Mouse (Mus musculus): ENCODE data around the gene Calhm2.
"Not testable (repeated sequence)": the region's sequence is repeated elsewhere in the genome, so short reads cannot be mapped to it uniquely, and the experiment has no call there.

Gene Calhm2

DNA sequence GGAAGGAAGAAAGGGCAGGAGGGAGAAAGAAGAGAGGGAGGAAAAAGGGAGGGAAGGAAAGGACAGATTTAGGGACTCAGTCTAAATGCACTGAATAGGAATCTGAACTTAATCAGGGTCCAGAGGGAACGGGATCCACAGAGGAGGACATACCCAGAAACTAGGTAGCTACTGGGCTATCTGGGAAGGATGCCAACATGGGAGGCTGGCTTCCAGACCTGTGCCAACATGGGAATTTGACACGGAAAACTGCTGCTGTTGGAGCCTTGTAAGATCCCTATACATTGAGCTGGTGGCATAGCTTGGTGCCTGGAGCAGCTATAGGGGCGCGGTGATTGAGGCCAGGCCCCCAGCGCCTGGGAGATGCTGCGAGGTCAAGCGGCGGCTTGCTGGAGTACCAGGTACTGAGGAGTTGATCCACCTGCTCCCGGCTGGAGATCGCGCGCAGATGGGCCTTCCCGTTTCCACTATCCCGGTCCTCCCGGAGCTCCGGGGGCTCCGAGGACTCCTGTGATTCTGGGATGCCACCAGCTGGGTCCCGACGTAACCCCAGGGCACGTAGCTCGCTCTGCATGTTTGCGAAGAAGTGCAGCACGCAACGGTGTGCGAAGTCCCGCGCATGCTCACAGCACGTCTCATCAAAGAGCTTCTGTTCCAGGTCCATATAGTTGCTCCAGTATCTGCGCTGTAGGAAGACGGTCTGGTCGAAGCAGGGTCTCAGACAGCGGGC, 13.4 kb upstream of the Calhm2 start:
- DNase-seq (ENCODE audit: low read depth, low spot score): no peak

DNA sequence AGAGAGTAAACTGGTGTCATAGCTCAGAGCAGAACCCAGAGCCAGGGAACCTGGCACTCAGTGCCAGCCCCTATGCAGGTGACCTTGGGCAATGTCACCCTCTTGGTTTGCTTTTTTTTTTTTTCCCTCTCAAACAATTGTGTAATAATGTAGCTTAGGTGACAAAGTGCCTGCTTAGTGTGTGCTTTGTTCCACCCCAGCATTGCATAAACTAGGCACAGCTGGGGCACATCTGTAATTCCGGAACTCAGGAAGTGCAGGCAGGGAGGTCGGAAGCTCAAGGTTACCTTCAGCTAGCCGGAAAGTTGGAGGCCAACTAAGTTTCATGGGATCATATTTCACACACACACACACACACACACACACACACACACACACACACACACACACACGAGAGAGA, 11.8 kb upstream of the Calhm2 start:
- DNase-seq (ENCODE audit: low read depth, low spot score): no peak

DNA sequence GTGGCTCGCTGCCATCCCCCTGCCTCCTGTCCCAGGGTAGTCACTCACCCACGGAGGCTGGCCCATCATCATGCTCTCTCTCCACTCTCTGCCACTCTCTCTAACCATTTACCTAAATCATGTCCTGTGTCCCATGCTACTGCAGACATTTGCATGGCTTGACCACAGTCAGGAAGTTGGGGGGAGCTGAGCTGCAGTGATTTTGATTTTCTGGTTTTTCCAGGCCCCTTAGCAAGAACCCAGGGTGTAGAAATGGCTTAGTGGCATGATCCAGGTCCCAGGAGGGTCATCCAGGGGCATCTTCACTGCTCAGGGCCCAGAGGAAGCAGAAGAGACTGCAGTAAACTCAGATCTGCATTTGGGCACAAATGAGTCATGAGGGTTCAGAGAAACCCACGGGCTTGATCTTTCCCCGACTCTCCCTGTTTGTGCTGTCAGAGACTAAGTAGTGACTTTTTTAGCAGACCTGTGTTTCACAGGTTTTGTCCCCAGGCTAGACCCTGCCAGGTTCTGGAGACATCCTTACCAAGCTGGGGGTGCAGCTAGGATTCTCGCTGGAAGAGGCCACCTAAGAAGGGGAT, 10.3 kb upstream of the Calhm2 start:
- no peak for DNase-seq (ENCODE audit: low read depth, low spot score)

DNA sequence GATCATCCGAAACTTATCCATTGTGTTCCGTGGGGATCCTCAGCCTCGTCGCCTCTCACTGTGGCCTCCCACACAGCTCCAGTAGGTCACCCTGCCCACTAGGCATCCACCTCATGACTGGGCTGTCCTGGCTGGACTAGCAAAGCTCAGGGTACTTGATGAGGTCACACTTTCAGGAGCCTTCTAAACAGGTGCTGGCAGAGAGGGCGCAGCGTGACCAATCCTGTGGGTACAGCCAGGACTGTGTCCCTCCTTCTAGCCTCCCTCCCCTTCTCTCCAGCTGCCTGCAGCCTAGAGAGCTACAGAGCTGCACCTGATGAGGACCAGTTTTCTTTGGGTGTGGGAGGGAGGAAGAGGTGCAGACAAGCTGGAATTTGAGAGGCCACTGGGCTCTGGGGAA, 6.1 kb upstream of the Calhm2 start, which contains the start of gene Calhm1:
Gene Calhm1 (minus strand): TSS at position 101 of the 400 bp plus-strand sequence.
- no peak for DNase-seq (ENCODE audit: low read depth, low spot score)

DNA sequence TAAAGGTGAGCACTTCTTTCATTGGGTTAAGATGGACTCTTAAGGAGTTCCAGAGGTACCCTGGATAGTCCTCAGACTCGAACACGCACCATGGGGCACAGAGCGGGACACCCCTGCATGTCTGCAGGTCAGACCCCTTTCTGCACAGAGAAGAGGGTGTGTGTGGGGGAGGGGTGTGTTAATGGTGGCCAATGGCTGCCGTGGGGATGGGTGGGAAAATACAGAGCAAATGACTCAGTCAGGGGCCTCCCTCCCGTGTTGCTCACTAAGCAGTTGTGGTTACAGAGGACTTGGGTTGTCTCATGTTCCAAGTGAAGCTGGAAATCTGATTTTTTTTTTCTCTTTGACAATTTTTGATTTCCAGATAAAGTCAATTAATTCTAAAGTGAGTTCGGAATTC, 4.3 kb upstream of the Calhm2 start:
- DNase-seq (ENCODE audit: low read depth, low spot score): no peak

DNA sequence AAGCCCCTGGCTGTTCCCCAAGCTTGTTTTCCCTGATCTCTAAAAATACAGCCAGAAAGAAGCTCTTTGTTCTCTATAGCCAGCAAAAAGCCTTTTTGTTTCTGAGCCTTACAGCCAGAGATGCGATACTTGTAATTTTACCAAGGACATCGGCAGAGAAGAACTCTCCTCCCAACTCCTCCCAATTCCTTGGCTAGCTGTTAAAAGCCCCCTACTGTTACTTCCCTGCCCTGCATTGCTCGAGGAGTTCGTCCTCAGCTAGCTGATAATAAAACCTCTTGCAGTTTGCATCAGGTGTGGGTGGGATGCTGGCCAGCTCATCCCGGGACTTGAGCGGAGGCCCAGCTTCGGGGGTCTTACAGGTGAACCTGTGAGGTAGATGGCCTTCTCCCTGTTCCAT, 1.5 kb upstream of the Calhm2 start:
- DNase-seq (ENCODE audit: low read depth, low spot score): not testable (repeated sequence)

DNA sequence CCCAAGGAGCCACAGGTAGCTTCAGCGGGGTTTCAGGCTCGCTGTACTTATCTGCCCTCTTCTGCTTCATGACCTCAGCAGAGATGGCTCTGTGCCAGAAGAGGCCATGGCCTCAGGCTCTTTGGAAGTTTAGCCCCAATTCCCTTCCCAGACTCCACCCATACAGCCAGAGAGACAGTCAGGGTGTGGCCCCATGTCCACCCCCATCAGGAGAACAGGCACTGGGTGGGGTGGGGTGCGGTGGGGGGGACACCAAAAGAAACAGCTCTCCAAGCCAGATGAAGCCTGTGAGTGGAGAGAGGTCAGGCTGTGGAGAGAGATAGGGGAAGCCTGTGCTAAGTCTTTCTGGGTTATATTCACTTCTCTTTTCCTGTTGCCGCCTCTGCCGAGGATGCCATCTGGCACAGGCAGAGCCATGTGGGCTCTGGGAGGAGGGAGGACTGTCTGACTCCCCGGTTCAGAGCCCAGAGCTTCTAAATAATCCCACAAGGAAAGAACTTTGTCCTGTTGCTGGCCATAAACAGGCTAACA, 978 bp downstream of the Calhm2 start:
- peak; percentile 49 for DNase-seq (ENCODE audit: low read depth, low spot score)

DNA sequence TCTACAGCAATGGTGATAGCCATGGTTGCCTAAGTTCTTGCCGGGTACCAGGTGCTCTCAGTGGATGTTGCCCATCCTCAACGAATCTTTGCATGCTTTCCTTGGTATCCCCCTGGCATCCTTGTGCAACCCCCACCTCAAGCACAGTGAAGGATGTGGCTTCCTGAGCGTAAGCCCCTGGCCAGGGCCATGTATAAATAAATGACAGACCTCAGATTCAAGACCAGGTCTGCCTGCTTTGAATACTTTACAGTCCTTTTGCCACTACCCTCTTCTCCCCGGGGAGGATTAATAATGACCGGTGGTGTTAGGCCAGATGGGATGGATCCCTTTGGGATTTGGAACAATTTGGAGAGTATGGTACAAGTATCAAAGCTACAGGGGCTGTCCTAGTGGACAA, 1.9 kb downstream of the Calhm2 start:
- DNase-seq (ENCODE audit: low read depth, low spot score): no peak

DNA sequence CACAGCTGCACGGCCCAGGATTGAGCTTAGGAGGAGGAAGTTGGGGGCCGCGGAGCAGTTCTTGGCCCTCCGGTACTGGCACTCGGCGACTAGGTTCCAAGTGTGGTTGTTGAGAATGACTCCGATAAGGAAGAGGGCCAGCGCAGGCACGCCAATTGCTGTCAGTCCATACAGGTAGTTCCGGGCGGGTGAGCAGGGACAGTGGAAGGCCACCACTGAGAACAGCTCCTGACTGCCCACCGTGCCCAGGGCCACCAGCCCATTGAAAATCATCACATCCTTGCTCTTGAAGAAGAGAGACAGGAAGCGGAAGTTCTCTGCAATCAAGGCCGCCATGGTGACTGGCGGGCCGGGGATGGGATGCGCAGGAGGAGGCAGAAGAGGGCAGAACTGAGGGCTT, 2.5 kb downstream of the Calhm2 start:
- DNase-seq (ENCODE audit: low read depth, low spot score): peak; percentile 29

DNA sequence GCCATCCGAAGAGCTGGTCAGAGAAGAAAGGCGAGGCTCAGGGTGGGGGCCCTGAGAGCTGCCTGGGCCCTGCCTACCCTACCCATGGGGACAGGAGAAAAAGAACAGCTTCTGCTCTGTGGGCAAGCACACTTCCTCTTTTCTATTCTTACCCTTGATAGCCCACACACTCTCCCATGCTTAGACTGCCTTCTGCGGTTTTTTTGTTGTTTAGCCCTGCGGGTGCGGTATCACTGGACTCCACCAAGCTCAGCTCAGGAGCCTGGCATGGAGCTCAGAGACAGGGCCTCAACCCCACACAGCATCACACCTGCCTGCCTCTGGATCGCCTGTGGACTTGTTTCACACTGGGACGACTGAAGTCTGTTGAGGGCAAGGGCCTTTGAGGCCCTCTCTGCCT, 4.9 kb downstream of the Calhm2 start:
- DNase-seq (ENCODE audit: low read depth, low spot score): peak; percentile 18

DNA sequence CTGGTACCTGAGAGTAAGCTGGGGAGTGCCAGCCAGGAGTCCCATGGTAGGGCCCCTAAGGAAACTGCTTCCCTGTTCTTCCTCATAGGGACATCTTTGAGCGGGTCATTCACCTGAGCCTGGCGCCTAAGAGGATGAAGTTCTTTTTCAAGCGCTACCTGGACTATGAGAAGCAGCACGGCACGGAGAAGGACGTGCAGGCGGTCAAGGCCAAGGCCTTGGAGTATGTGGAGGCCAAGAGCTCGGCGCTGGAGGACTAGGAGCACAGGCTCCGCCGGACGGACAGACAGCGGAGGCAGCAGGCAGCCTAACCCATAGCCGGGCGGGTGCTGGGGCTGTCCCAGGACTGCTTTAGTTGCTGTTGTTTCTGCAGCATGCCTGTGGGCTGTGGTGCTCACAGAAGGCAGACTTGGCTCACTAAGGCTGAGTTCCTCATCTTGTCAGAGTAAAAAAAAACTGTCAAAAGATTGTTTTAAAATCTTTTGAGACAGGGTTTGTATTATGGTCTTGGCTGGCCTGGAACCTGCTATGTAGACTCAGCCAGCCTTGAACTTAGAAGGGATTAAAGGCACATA, 7.5 kb downstream of the Calhm2 start:
- no peak for DNase-seq (ENCODE audit: low read depth, low spot score)

DNA sequence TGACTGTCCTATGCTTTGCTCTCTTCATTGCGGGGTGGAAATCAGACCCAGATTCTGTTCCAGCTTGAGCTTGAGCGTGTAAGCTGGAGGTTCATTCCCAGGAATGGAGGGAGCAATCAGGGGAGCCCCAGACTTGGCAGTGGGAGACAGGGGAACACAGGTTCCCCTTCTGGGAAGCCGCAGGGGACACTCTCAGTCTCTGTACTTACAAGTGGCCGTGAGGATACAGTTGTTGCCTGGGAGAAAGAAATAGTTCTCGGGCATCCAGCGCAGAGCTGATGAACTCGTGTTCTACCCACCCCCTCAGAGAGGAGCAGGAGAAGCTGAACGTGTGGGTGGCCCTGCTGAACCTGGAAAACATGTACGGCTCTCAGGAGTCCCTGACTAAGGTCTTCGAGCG, 9.3 kb downstream of the Calhm2 start:
- no peak for DNase-seq (ENCODE audit: low read depth, low spot score)

DNA sequence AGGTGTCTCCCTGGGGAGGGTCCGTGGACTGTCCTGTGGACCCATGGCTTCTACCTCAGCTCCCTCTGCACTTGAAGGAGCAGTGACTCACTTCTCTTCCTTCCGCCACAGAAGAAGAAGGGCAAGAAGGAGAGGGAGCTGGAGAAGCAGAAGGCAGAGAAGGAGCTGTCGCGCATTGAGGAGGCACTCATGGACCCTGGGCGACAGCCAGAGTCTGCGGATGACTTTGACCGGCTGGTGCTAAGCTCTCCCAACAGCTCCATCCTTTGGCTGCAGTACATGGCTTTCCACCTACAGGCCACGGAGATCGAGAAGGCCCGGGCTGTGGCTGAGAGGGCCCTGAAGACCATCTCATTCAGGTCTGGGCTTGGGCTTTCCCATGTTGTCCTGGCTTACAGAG, 9.9 kb downstream of the Calhm2 start:
- DNase-seq (ENCODE audit: low read depth, low spot score): no peak

DNA sequence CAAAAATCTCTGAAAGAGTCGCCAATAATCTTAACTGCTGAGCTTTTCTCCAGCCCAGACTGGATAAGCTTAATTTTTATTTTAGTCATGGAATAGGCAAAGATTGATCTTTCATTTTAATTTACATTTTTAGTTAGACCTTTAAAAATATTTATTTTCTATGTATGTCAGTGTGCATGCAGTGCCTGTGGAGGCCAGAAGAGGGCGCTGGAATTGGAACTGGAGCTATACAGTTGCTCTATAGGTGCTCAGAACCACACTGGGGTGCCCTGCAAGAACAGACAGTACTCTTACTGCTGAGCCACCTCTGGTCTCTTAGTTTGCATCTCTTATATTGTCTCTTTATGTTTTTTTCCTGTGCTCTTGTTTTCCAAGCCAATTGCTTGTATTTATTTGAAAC, 15.3 kb downstream of the Calhm2 start:
- peak; percentile 57 for DNase-seq (ENCODE audit: low read depth, low spot score)

DNA sequence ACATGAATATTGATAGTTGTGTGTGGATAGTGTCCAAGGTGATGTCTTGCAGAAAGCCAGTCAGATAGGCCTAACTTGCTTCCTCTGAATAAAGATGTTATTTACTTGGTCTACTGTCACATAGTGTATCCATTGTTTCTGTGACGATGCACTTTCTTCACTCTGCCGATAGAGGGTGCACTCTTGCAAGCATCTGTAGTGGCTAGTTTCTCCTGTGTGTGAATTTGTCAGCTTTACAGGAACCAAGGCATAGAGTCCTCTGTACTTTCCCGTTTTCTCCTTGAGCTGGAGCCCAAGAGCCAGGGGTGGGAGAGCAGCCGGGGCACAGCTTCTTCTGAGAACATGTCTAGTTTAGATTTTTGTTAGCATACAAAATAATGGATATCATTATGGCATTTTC, 17.0 kb downstream of the Calhm2 start:
- DNase-seq (ENCODE audit: low read depth, low spot score): peak; percentile 43

DNA sequence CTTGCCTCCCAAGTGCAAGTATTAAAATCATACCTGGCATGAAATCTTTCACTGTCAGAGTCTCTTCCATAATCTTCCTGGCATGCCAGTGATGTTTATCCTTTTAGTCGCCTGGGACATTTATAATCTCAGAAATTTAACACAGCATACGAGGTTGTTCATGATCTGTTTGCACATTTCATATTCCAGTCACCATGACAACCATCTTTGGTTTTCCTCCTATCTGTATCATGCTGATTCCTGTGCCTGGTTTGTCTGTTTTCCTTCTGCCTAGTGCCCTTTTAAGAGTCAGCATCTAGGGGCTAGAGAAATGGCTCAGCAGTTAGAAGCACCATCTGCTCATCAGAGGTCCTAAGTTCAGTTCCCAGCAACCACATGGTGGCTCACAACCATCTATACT, 19.5 kb downstream of the Calhm2 start:
- DNase-seq (ENCODE audit: low read depth, low spot score): no peak

DNA sequence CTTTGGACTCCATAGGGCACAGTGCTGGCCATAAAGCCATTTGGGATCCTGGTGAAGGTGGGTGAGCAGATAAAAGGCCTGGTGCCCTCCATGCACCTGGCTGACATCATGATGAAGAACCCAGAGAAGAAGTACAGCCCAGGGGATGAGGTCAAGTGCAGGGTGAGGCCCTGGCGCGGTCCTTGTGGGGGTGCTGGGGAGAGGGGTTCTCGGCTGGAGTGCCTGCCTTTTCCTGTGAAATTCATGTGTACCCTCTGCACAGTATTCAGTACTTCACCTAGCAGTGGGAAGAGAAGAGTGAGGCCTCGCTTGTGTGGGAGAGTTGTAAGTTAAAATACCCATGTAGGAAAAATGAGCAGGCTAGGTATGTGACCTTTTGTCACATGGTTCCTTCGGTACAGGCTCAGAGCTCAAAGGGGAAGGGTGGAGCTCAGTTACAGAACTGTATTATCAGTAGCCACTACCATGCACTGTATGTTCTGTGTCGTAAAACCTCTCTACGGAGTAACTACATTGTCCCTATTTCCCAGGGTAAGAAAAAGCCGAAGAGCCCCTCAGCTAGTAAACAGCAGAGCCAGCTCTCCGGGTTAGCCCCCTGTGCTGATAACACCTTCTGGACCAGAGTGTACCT, 33.3 kb downstream of the Calhm2 start:
- no peak for DNase-seq (ENCODE audit: low read depth, low spot score)

DNA sequence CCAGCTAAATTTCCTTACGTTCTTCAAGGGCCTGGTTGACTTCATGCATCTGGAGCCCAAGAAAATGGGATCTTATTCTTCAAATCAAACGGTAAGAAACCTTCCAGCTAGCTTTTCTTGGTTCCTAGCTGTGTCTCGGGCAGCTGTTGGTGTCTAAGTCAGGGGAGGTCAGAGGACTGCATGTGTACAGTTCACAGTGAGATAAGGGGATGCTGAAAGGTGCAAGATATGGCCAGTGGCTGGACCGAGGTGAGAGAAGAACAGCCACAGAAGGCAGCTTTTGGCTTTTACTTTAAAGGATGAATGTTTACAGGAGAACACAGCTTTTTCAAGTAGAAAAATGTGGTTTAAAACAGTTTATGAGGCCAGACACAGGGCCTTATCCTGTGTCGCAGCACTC, 37.0 kb downstream of the Calhm2 start:
- DNase-seq (ENCODE audit: low read depth, low spot score): no peak

DNA sequence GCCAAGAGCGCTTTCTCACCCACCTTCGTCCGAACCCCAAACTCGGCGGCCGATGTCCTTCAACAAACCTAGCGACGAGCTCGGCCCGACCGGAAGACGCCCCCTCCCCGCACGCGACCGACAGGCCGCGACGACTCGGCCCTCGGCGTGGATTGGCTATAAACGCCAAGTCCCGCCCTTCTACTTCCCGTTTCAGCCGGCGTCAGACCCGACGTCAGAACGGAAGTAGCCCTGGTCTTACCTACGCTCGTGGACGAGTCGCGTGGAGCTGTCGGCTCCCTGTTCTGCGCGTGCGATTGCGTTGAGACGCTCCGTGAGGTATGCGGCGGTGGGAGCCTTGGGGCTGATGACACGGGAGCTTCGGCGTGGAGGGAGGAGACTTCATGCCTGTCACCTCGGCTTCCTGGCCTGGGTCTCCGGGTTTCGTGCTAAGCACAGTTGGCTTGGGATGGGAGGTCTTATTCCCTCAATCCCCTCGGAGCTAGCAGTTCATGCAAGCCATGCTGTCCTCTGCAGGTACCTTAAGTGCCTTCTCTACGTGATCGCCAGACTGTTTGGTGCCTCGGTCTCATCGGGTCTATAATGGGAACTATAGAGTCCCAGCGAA, 47.4 kb downstream of the Calhm2 start, which contains the start of the genes Usmg5 and Pdcd11:
Gene Usmg5 (minus strand): TSS at position 98 of the 607 bp plus-strand sequence.
Gene Pdcd11 (plus strand): TSS at position 219 of the 607 bp plus-strand sequence.
- DNase-seq (ENCODE audit: low read depth, low spot score): peak; percentile 97

DNA sequence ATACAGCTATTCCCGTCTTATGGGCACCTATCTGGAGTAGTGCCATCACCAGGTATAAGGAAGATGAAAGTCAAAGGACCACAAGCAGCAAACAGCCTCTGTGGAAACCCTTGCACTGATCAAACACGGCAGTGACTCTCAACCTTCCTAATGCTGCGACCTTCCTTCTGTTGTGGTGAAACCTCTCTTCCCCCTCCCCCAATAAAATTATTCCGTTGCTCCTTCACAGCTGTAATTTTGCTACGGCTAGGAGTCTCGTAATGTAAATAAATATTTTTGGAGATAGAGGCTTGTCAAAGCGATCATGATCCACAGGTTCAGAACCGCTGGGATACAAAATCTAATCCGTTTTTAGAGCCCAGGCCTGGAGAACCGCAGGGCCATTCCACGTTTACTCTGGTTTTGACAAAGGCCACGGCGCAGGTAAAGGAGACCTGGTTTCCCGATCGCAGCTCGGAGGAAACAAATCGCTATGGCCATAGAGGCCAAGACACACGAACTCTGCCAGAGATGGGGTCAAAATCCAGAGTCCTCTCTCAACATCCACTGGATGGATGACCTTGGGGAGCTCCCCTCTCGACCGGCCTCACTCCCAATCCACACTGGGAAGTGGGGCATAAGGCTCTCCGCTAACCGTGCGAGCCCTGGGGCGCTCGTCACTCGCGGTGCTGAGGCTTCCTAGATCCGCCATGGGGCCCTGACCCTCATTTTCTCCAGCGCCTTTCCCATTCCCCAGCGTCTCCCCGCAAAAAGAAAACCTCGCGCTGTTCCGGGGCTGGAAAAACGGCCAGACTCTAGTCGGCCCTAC, 48.2 kb downstream of the Calhm2 start:
- peak; percentile 58 for DNase-seq (ENCODE audit: low read depth, low spot score)

DNA sequence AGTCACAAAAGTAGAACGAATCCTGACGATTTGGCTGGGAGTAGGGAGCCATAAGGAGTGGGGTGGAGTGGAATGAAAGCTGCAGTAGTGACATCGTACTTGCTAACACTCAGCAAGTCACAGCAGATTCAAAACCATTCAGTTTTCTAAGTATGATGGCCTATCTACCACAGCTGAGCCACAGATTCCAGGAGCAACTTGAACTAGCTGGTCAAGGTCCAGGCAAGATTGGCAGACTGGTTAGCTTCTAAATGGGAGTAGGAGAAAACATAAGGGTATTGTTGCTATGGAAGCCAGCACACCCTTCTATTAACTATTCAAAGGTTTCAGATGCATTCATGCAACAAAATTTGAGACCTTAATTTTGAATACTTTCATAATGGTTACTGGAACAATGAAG, 49.9 kb downstream of the Calhm2 start:
- no peak for DNase-seq (ENCODE audit: low read depth, low spot score)
